Mouse (Mus musculus) E14TG2a.4 (cell line): ENCODE results near the gene Sox5.

ENCODE experiments used
- CTCF ChIP-seq: conservative IDR thresholded peaks from 2 replicates; pipeline ENCODE4 v1.5.1; 2014; ENCODE audit warnings: low read length
- NANOG ChIP-seq: IDR thresholded peaks from 2 replicates; pipeline ENCODE4 v1.6.1; 2014; ENCODE audit warnings: borderline replicate concordance, low read length, mixed read lengths
- POU5F1 ChIP-seq: IDR thresholded peaks from 2 replicates; pipeline ENCODE4 v1.6.1; 2014; ENCODE audit warnings: low read length, borderline replicate concordance

GRCm38 (mm10) chr6:144693211-144693899, 88.4 kb downstream of the Sox5 start:
- TF ChIP-seq POU5F1 (no peak), CTCF (no peak), NANOG (no peak)
